Mouse (Mus musculus): ENCODE measurements at regions not wholly inside any gene's neighbourhood (a gene's known extent, or its start where the extent isn't known, plus 50 kb on each side); places are given as distances from the start of the nearest gene placed in this dataset.

- H3K4me2 ChIP-seq (replicated peaks; ENCODE audit: low read depth, low read length, severe bottlenecking): no peak overlapping the region
- no peak for TF ChIP-seq POLR2A (IDR thresholded peaks at IDR 0.05; ENCODE audit: borderline replicate concordance, extremely low read depth, insufficient read depth, insufficient read length)
These were observed 196.9 kb downstream of the Sec61b start for GRCm38 (mm10) chr4:47671362-47671761.

GRCm38 (mm10) chr4:47681141-47681540 lies 206.7 kb downstream of the Sec61b start:
- no peak overlapping the region for H3K4me2 ChIP-seq (replicated peaks; ENCODE audit: low read depth, low read length, severe bottlenecking)
- 87% methylated on average over 4 of the region's 4 CpGs for WGBS
- H3K27ac ChIP-seq (replicated peaks; ENCODE audit: low read depth, low read length): no peak overlapping the region
- no peaks in the 10 kb centered on the region for H3K36me3 ChIP-seq (ENCODE audit: control insufficient read depth, insufficient read depth, low read length)
- H3K4me3 ChIP-seq (replicated peaks; ENCODE audit: low read length): no peak overlapping the region
- ATAC-seq (ENCODE audit: low FRiP score, low read depth) (no peak), DNase-seq (ENCODE audit: low spot score) (no peak)
- no peak for TF ChIP-seq POLR2A (IDR thresholded peaks at IDR 0.05; ENCODE audit: borderline replicate concordance, extremely low read depth, insufficient read depth, insufficient read length)
- H3K4me1 ChIP-seq (ENCODE audit: control insufficient read depth, insufficient read depth, low read length): no peaks in the 10 kb centered on the region
- H3K9me3 ChIP-seq (ENCODE audit: control insufficient read depth, low read length): no peaks in the 10 kb centered on the region
- no peaks in the 10 kb centered on the region for H3K27me3 ChIP-seq (ENCODE audit: control insufficient read depth, insufficient read depth, low read length)
- H3K9ac ChIP-seq (ENCODE audit: low read depth, low read length, severe bottlenecking): no peak overlapping the region

More at GRCm38 (mm10) chr4:47671362-47671761, 196.9 kb downstream of the Sec61b start:
- Histone ChIP-seq H3K9ac (ENCODE audit: low read depth, low read length, severe bottlenecking) (no peak overlapping the region), H3K27me3 (ENCODE audit: control insufficient read depth, insufficient read depth, low read length) (no peaks in the 10 kb centered on the region), H3K4me1 (ENCODE audit: control insufficient read depth, insufficient read depth, low read length) (no peaks in the 10 kb centered on the region), H3K36me3 (ENCODE audit: control insufficient read depth, insufficient read depth, low read length) (no peaks in the 10 kb centered on the region), H3K27ac (replicated peaks; ENCODE audit: low read depth, low read length) (no peak overlapping the region), H3K9me3 (ENCODE audit: control insufficient read depth, low read length) (no peaks in the 10 kb centered on the region), H3K4me3 (replicated peaks; ENCODE audit: low read length) (no peak overlapping the region)
- 89% methylated on average over 5 of the region's 5 CpGs for WGBS
- DNase-seq (ENCODE audit: low spot score) (no peak), ATAC-seq (ENCODE audit: low FRiP score, low read depth) (no peak)

GRCm38 (mm10) chr4:47691207-47691606 lies 216.7 kb downstream of the Sec61b start:
- 89% methylated on average over 2 of the region's 2 CpGs for WGBS
- DNase-seq (ENCODE audit: low spot score) (no peak), ATAC-seq (ENCODE audit: low FRiP score, low read depth) (no peak)
- no peaks in the 10 kb centered on the region for H3K9me3 ChIP-seq (ENCODE audit: control insufficient read depth, low read length)
- no peaks in the 10 kb centered on the region for H3K27me3 ChIP-seq (ENCODE audit: control insufficient read depth, insufficient read depth, low read length)
- H3K4me3 ChIP-seq (replicated peaks; ENCODE audit: low read length): no peak overlapping the region
- no peak for TF ChIP-seq POLR2A (IDR thresholded peaks at IDR 0.05; ENCODE audit: borderline replicate concordance, extremely low read depth, insufficient read depth, insufficient read length)
- H3K4me1 ChIP-seq (ENCODE audit: control insufficient read depth, insufficient read depth, low read length): no peaks in the 10 kb centered on the region
- no peaks in the 10 kb centered on the region for H3K36me3 ChIP-seq (ENCODE audit: control insufficient read depth, insufficient read depth, low read length)
- H3K27ac ChIP-seq (replicated peaks; ENCODE audit: low read depth, low read length): no peak overlapping the region
- H3K9ac ChIP-seq (ENCODE audit: low read depth, low read length, severe bottlenecking): no peak overlapping the region
- no peak overlapping the region for H3K4me2 ChIP-seq (replicated peaks; ENCODE audit: low read depth, low read length, severe bottlenecking)

- Histone ChIP-seq H3K27ac (replicated peaks; ENCODE audit: low read depth, low read length) (no peak overlapping the region), H3K36me3 (ENCODE audit: control insufficient read depth, insufficient read depth, low read length) (no peaks in the 10 kb centered on the region), H3K9ac (ENCODE audit: low read depth, low read length, severe bottlenecking) (no peak overlapping the region), H3K27me3 (ENCODE audit: control insufficient read depth, insufficient read depth, low read length) (no peaks in the 10 kb centered on the region), H3K4me3 (replicated peaks; ENCODE audit: low read length) (no peak overlapping the region), H3K4me1 (ENCODE audit: control insufficient read depth, insufficient read depth, low read length) (no peaks in the 10 kb centered on the region), H3K9me3 (ENCODE audit: control insufficient read depth, low read length) (no peaks in the 10 kb centered on the region), H3K4me2 (replicated peaks; ENCODE audit: low read depth, low read length, severe bottlenecking) (no peak overlapping the region)
- DNase-seq (ENCODE audit: low spot score): no peak
- TF ChIP-seq POLR2A (IDR thresholded peaks at IDR 0.05; ENCODE audit: borderline replicate concordance, extremely low read depth, insufficient read depth, insufficient read length): no peak
- no peak for ATAC-seq (ENCODE audit: low FRiP score, low read depth)
These were observed 218.2 kb downstream of the Sec61b start for GRCm38 (mm10) chr4:47692654-47693053.

- 81% methylated on average over 12 of the region's 12 CpGs for WGBS
- H3K4me1 ChIP-seq (ENCODE audit: control insufficient read depth, insufficient read depth, low read length): no peaks in the 10 kb centered on the region
- no peak for TF ChIP-seq POLR2A (IDR thresholded peaks at IDR 0.05; ENCODE audit: borderline replicate concordance, extremely low read depth, insufficient read depth, insufficient read length)
These were observed 218.8 kb downstream of the Sec61b start for GRCm38 (mm10) chr4:47693221-47693620.

DNA sequence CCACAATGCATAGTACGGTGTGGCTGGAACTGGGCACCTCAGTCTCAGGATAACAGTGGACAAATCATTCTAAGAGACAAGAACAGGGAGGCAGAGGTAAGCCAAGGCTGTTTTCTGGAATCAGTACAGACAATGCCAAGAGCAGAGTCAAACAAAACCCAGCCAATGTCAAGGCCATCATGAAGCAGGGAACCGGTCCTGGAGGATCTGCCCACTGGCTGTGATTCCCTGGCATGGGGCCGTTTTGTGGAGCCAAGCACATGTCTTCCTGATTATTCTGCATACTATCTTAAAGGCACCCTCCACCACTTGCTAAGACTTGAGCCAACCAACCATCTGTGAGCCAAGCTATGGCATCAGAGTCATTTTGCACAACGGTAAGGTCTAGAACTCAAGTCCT lies 222.6 kb downstream of the Sec61b start:
- TF ChIP-seq POLR2A (IDR thresholded peaks at IDR 0.05; ENCODE audit: borderline replicate concordance, extremely low read depth, insufficient read depth, insufficient read length): no peak
- Histone ChIP-seq H3K4me3 (replicated peaks; ENCODE audit: low read length) (no peak overlapping the region), H3K36me3 (ENCODE audit: control insufficient read depth, insufficient read depth, low read length) (no peaks in the 10 kb centered on the region), H3K4me2 (replicated peaks; ENCODE audit: low read depth, low read length, severe bottlenecking) (no peak overlapping the region), H3K9me3 (ENCODE audit: control insufficient read depth, low read length) (no peaks in the 10 kb centered on the region), H3K9ac (ENCODE audit: low read depth, low read length, severe bottlenecking) (no peak overlapping the region), H3K27me3 (ENCODE audit: control insufficient read depth, insufficient read depth, low read length) (no peaks in the 10 kb centered on the region), H3K27ac (replicated peaks; ENCODE audit: low read depth, low read length) (no peak overlapping the region), H3K4me1 (ENCODE audit: control insufficient read depth, insufficient read depth, low read length) (0 out of 2 replicates have a peak, but pooled peaks cover 3% of the 10 kb centered on the region)
- WGBS: 90% methylated on average over 4 of the region's 4 CpGs
- no peak for ATAC-seq (ENCODE audit: low FRiP score, low read depth)
- DNase-seq (ENCODE audit: low spot score): no peak

More at GRCm38 (mm10) chr4:47693221-47693620, 218.8 kb downstream of the Sec61b start:
- H3K27me3 ChIP-seq (ENCODE audit: control insufficient read depth, insufficient read depth, low read length): no peaks in the 10 kb centered on the region
- no peak overlapping the region for H3K4me2 ChIP-seq (replicated peaks; ENCODE audit: low read depth, low read length, severe bottlenecking)
- ATAC-seq (ENCODE audit: low FRiP score, low read depth) (no peak), DNase-seq (ENCODE audit: low spot score) (no peak)
- H3K36me3 ChIP-seq (ENCODE audit: control insufficient read depth, insufficient read depth, low read length): no peaks in the 10 kb centered on the region
- no peak overlapping the region for H3K9ac ChIP-seq (ENCODE audit: low read depth, low read length, severe bottlenecking)
- H3K27ac ChIP-seq (replicated peaks; ENCODE audit: low read depth, low read length): no peak overlapping the region
- H3K4me3 ChIP-seq (replicated peaks; ENCODE audit: low read length): no peak overlapping the region
- no peaks in the 10 kb centered on the region for H3K9me3 ChIP-seq (ENCODE audit: control insufficient read depth, low read length)

All from limb, embryonic 14.5 days (tissue).